Mouse (Mus musculus) liver, adult 2 months (tissue): ENCODE measurements around the gene Slc4a10. TPM values are rescaled to one million over a fixed set of nuclear protein-coding genes. Genes with fewer than 3 reads are reported as not detected.

Experiments
- DNase-seq: peaks from one replicate; pipeline ENCODE4 v3.0.0-alpha.2; 2011; ENCODE audit warnings: low read depth, low spot score; ENCODE audit errors: extremely low read depth
- H3K27ac ChIP-seq: fragments of 200-500 bp; replicated peaks from 2 replicates; pipeline ENCODE4 v1.5.1; 2012; ENCODE audit warnings: low read depth, mild to moderate bottlenecking, control low read depth, inconsistent platforms, low read length; ENCODE audit not compliant: insufficient read depth
- H3K27me3 ChIP-seq: fragments of 200-500 bp; 2 replicates; pipeline ENCODE4 v1.6.1; 2012; ENCODE audit warnings: mild to moderate bottlenecking, moderate library complexity, low read length, inconsistent platforms; ENCODE audit not compliant: control insufficient read depth, insufficient read depth
- H3K36me3 ChIP-seq: fragments of 200-500 bp; 2 replicates; pipeline ENCODE4 v1.6.1; 2012; ENCODE audit warnings: low read length, inconsistent platforms; ENCODE audit not compliant: control insufficient read depth, insufficient read depth
- H3K4me1 ChIP-seq: fragments of 200-500 bp; 2 replicates; pipeline ENCODE4 v1.6.1; 2011; ENCODE audit warnings: low read length; ENCODE audit not compliant: control insufficient read depth, insufficient read depth
- H3K4me3 ChIP-seq: fragments of 200-500 bp; 2 replicates; pipeline ENCODE4 v1.5.1; 2011; ENCODE audit warnings: low read depth, mild to moderate bottlenecking, control low read depth, low read length, moderate library complexity; ENCODE audit not compliant: insufficient read depth
- H3K79me2 ChIP-seq: fragments of 200-500 bp; 2 replicates; pipeline ENCODE4 v1.6.1; 2012; ENCODE audit warnings: inconsistent platforms, mild to moderate bottlenecking, low read length, moderate library complexity; ENCODE audit not compliant: control insufficient read depth, insufficient read depth
- H3K9ac ChIP-seq: fragments of 200-500 bp; 2 replicates; pipeline ENCODE4 v1.6.1; 2012; ENCODE audit warnings: low read depth, mild to moderate bottlenecking, control low read depth, inconsistent platforms, low read length
- CTCF ChIP-seq: fragments of 200-500 bp; IDR thresholded peaks from 2 replicates; pipeline ENCODE4 v1.5.1; 2011; ENCODE audit warnings: low read depth, low read length, control low read depth
- POLR2A ChIP-seq: fragments of 200-500 bp; IDR thresholded peaks from 2 replicates; pipeline ENCODE4 v1.6.1; 2011; ENCODE audit warnings: low read length, control low read depth; ENCODE audit not compliant: insufficient read depth; ENCODE audit errors: extremely low read depth
- WGBS: fragments of 180-500 bp; shearing (Covaris S2); methylation state at CpG from one replicate; pipeline ENCODE4 v1.1.7; 2018; 5-methylcytosine and 5-hydroxymethylcytosine counted together
- polyA plus RNA-seq: library from polyadenylated mRNA; depleted of rRNA; stranded (reverse); fragments of >200 nt; gene quantifications from 2 replicates; pipeline ENCODE4 v1.2.3, GENCODE M21; 2012
- total RNA-seq: library from RNA; depleted of rRNA; stranded (reverse); fragments of >200 nt; gene quantifications from 2 replicates; pipeline ENCODE4 v1.2.3, GENCODE M21; 2014

Gene Slc4a10
- total and polyA plus RNA-seq, 2 experiments, result not detected

GRCm38 (mm10) chr2:62306978-62307377 is 260.7 kb downstream of the Slc4a10 start:
- Histone ChIP-seq H3K36me3 (no peaks in the 10 kb centered on the region), H3K27ac (no peak overlapping the region), H3K79me2 (no peaks in the 10 kb centered on the region), H3K4me1 (no peaks in the 10 kb centered on the region), H3K9ac (no peak overlapping the region), H3K4me3 (no peak overlapping the region), H3K27me3 (no peaks in the 10 kb centered on the region)
- TF ChIP-seq CTCF, result no peak
- no peak for TF ChIP-seq POLR2A
- 90% methylated on average over 5 of the region's 5 CpGs for WGBS
- DNase-seq, result no peak

- no peak for TF ChIP-seq POLR2A
- TF ChIP-seq CTCF, result no peak
- WGBS, result 73% methylated on average over 2 of the region's 2 CpGs
- H3K4me1 ChIP-seq, result no peaks in the 10 kb centered on the region
Observed at GRCm38 (mm10) chr2:62307477-62307876, 261.2 kb downstream of the Slc4a10 start.

GRCm38 (mm10) chr2:62316930-62317329 is 270.7 kb downstream of the Slc4a10 start:
- WGBS, result 49% methylated on average over 2 of the region's 2 CpGs
- H3K27ac ChIP-seq, result no peak overlapping the region
- H3K36me3 ChIP-seq, result no peaks in the 10 kb centered on the region
- H3K27me3 ChIP-seq, result peaks cover 2% of the 10 kb centered on the region; the same call in 1 of the 2 replicates
- H3K4me1 ChIP-seq, result no peaks in the 10 kb centered on the region
- TF ChIP-seq CTCF (no peak), POLR2A (no peak)
- no peaks in the 10 kb centered on the region for H3K79me2 ChIP-seq
- no peak overlapping the region for H3K4me3 ChIP-seq
- H3K9ac ChIP-seq, result no peak overlapping the region
- no peak for DNase-seq

More at GRCm38 (mm10) chr2:62307477-62307876, 261.2 kb downstream of the Slc4a10 start:
- Histone ChIP-seq H3K27me3 (no peaks in the 10 kb centered on the region), H3K36me3 (no peaks in the 10 kb centered on the region), H3K27ac (no peak overlapping the region), H3K4me3 (no peak overlapping the region), H3K79me2 (no peaks in the 10 kb centered on the region), H3K9ac (no peak overlapping the region)
- no peak for DNase-seq

- Histone ChIP-seq H3K4me1 (no peaks in the 10 kb centered on the region), H3K79me2 (no peaks in the 10 kb centered on the region), H3K36me3 (no peaks in the 10 kb centered on the region), H3K9ac (no peak overlapping the region), H3K27ac (no peak overlapping the region), H3K27me3 (peaks cover 2% of the 10 kb centered on the region; the same call in 1 of the 2 replicates), H3K4me3 (no peak overlapping the region)
- DNase-seq, result no peak
- no peak for TF ChIP-seq CTCF
- no peak for TF ChIP-seq POLR2A
- 81% methylated on average over 3 of the region's 3 CpGs for WGBS
Observed at GRCm38 (mm10) chr2:62319489-62319888, 273.2 kb downstream of the Slc4a10 start.

GRCm38 (mm10) chr2:62323078-62323637 is 276.9 kb downstream of the Slc4a10 start:
- no peak overlapping the region for H3K9ac ChIP-seq
- H3K36me3 ChIP-seq, result no peaks in the 10 kb centered on the region
- no peak overlapping the region for H3K4me3 ChIP-seq
- peaks cover 2% of the 10 kb centered on the region; the same call in 1 of the 2 replicates for H3K27me3 ChIP-seq
- 89% methylated on average over 9 of the region's 9 CpGs for WGBS
- no peak overlapping the region for H3K27ac ChIP-seq
- TF ChIP-seq CTCF, result no peak
- no peak for TF ChIP-seq POLR2A
- H3K4me1 ChIP-seq, result no peaks in the 10 kb centered on the region
- H3K79me2 ChIP-seq, result no peaks in the 10 kb centered on the region
- DNase-seq, result no peak

GRCm38 (mm10) chr2:62325388-62325787 is 279.1 kb downstream of the Slc4a10 start:
- Histone ChIP-seq H3K36me3 (no peaks in the 10 kb centered on the region; the same call in 1 of the 2 replicates), H3K4me1 (no peaks in the 10 kb centered on the region), H3K4me3 (no peak overlapping the region), H3K79me2 (no peaks in the 10 kb centered on the region), H3K27me3 (peaks cover 2% of the 10 kb centered on the region; the same call in 1 of the 2 replicates), H3K9ac (no peak overlapping the region), H3K27ac (no peak overlapping the region)
- 85% methylated on average over 2 of the region's 2 CpGs for WGBS
- DNase-seq, result peak; percentile 11
- TF ChIP-seq POLR2A, result no peak
- TF ChIP-seq CTCF, result no peak
